Comparison of ENCODE assay signal across 21 mouse cellular contexts in genomic region chr7:47106949-47107348, GRCm38 (mm10). TPM values are rescaled to one million over a fixed set of nuclear protein-coding genes. Genes with fewer than 3 reads are reported as not detected.
DNase-seq lines count a peak whose midpoint lies in the region; ATAC-seq and TF ChIP-seq lines count a peak whose summit lies in the region.
"Had no signal": no experiment of that assay in that cellular context is flagged by ENCODE, and none has a peak within 500 bp of the region (broad histone marks: within the 10 kb centered on the region; RNA-seq: fewer than 3 reads in every experiment).

No protein-coding gene starts in this region.

- H3K4me3 ChIP-seq in lung, embryonic 15.5 days, result no peak overlapping the region
- H3K4me3 ChIP-seq in lung, postnatal 0 days (ENCODE audit: low read depth, low read length), result no peak overlapping the region
- H3K4me3 ChIP-seq: embryonic facial prominence, embryonic 13.5 days; embryonic facial prominence, embryonic 15.5 days; erythroblast, embryonic 14.5 days; forebrain, embryonic 10.5 days; forebrain, embryonic 12.5 days had no signal

- no peaks in the 10 kb centered on the region for H3K27me3 ChIP-seq in lung, embryonic 15.5 days
- no peaks in the 10 kb centered on the region for H3K27me3 ChIP-seq in lung, postnatal 0 days (replicated peaks; ENCODE audit: insufficient read depth, low read length)
- H3K27me3 ChIP-seq: embryonic facial prominence, embryonic 13.5 days; embryonic facial prominence, embryonic 15.5 days; forebrain, embryonic 12.5 days had no signal

- no peak for TF ChIP-seq CTCF in lung, postnatal 0 days (IDR thresholded peaks at IDR 0.05)

- no peak overlapping the region for H3K9ac ChIP-seq in lung, embryonic 15.5 days
- H3K9ac ChIP-seq in lung, postnatal 0 days (replicated peaks; ENCODE audit: low read depth), result no peak overlapping the region
- H3K9ac ChIP-seq: embryonic facial prominence, embryonic 13.5 days; embryonic facial prominence, embryonic 15.5 days; forebrain, embryonic 12.5 days had no signal

- no peak for DNase-seq in lung, postnatal 14 days
- DNase-seq in lung, postnatal 0 days (ENCODE audit: low spot score), result peak; percentile 37
- no peak for DNase-seq in lung, postnatal 4 days
- DNase-seq: adrenal gland, adult 2 months; adrenal gland, postnatal 10 days; adrenal gland, postnatal 25 days; cerebellum, adult 11 months; cerebellum, adult 18-20 months; cerebellum, adult 8-10 months; cerebellum, adult 9-11 months; cerebellum, postnatal 14 days; cerebellum, postnatal 36 days; embryo, embryonic 11 days had no signal

- H3K4me2 ChIP-seq in lung, embryonic 15.5 days, result no peak overlapping the region
- H3K4me2 ChIP-seq in lung, postnatal 0 days (replicated peaks; ENCODE audit: low read depth, low read length), result no peak overlapping the region
- H3K4me2 ChIP-seq: embryonic facial prominence, embryonic 13.5 days; embryonic facial prominence, embryonic 15.5 days; forebrain, embryonic 12.5 days had no signal

- H3K36me3 ChIP-seq in lung, embryonic 15.5 days, result no peaks in the 10 kb centered on the region
- no peaks in the 10 kb centered on the region for H3K36me3 ChIP-seq in lung, postnatal 0 days (ENCODE audit: insufficient read depth, low read length)
- H3K36me3 ChIP-seq: embryonic facial prominence, embryonic 13.5 days; embryonic facial prominence, embryonic 15.5 days; forebrain, embryonic 10.5 days; forebrain, embryonic 12.5 days had no signal

- peak; percentile 71; the same call in 1 of the 2 replicates for ATAC-seq in lung, embryonic 15.5 days (ENCODE audit: borderline replicate concordance, extremely low read depth, low FRiP score, low TSS enrichment)
- peak; percentile 17; the same call in 1 of the 2 replicates for ATAC-seq in lung, postnatal 0 days
- ATAC-seq: forebrain, embryonic 14.5 days; forebrain, embryonic 16.5 days had no signal

- TF ChIP-seq EP300 in lung, postnatal 0 days (IDR thresholded peaks at IDR 0.05), result no peak

- peaks cover 5% of the 10 kb centered on the region; the same call in 1 of the 2 replicates for H3K4me1 ChIP-seq in lung, embryonic 15.5 days
- no peaks in the 10 kb centered on the region for H3K4me1 ChIP-seq in lung, postnatal 0 days (ENCODE audit: insufficient read depth, low read depth, low read length)
- H3K4me1 ChIP-seq: embryonic facial prominence, embryonic 13.5 days; embryonic facial prominence, embryonic 15.5 days; forebrain, embryonic 10.5 days; forebrain, embryonic 12.5 days had no signal

- no peaks in the 10 kb centered on the region for H3K9me3 ChIP-seq in lung, embryonic 15.5 days
- H3K9me3 ChIP-seq in lung, postnatal 0 days (ENCODE audit: low read length), result no peaks in the 10 kb centered on the region
- H3K9me3 ChIP-seq: embryonic facial prominence, embryonic 13.5 days; embryonic facial prominence, embryonic 15.5 days; forebrain, embryonic 10.5 days; forebrain, embryonic 12.5 days had no signal

- no peak overlapping the region for H3K27ac ChIP-seq in lung, embryonic 15.5 days
- no peak overlapping the region for H3K27ac ChIP-seq in lung, postnatal 0 days (ENCODE audit: low read length)
- H3K27ac ChIP-seq: embryonic facial prominence, embryonic 13.5 days; embryonic facial prominence, embryonic 15.5 days; forebrain, embryonic 10.5 days; forebrain, embryonic 12.5 days had no signal

RNA-seq across cellular contexts. Expression of gene Ptpn5, which starts 26.5 kb away (rescaled TPM):
- polyA plus RNA-seq in lung, embryonic 15.5 days (2015; fragmentation: Nextera tagmentation; extraction: Ambion mirVana), result 6.5 and 6.9 TPM in 2 replicates
- polyA plus RNA-seq in lung, postnatal 0 days (2015; fragmentation: Nextera tagmentation; extraction: Ambion mirVana), result 1.2 and 1.7 TPM in 2 replicates
- polyA plus RNA-seq: erythroblast, embryonic 14.5 days had no signal

RNA-seq across cellular contexts. Expression of gene Tmem86a, which starts 56.5 kb away (rescaled TPM):
- 44.9 and 45.5 TPM in 2 replicates for polyA plus RNA-seq in lung, embryonic 15.5 days (2015; fragmentation: Nextera tagmentation; extraction: Ambion mirVana)
- 36.2 and 36.5 TPM in 2 replicates for polyA plus RNA-seq in lung, postnatal 0 days (2015; fragmentation: Nextera tagmentation; extraction: Ambion mirVana)
